Mouse (Mus musculus) adrenal gland, postnatal 10 days (tissue): ENCODE data around the gene Adgrl3. TPM values are rescaled to one million over a fixed set of nuclear protein-coding genes. Genes with fewer than 3 reads are reported as not detected.

ENCODE experiments used
- DNase-seq: peaks from one replicate; pipeline ENCODE4 v3.0.0; 2021; ENCODE audit warnings: mixed read lengths
- total RNA-seq, 2 experiments: library from RNA; stranded (reverse); gene quantifications; 2 replicates each; pipeline ENCODE4 v1.2.3; 2021

Adgrl3 gene
- total RNA-seq, 2 experiments from 2014 or later = 8.8 to 17.0 TPM

- no peak for DNase-seq
Observed at GRCm38 (mm10) chr5:81248724-81249123, 228.8 kb downstream of the Adgrl3 start.

GRCm38 (mm10) chr5:81256091-81256490, 236.2 kb downstream of the Adgrl3 start:
- DNase-seq = no peak

- DNase-seq = no peak
Observed at GRCm38 (mm10) chr5:81269689-81270088, 249.8 kb downstream of the Adgrl3 start.

- no peak for DNase-seq
Observed at GRCm38 (mm10) chr5:81275346-81276047, 255.6 kb downstream of the Adgrl3 start.

GRCm38 (mm10) chr5:81279246-81279645, 259.3 kb downstream of the Adgrl3 start:
- no peak for DNase-seq

GRCm38 (mm10) chr5:81285643-81286042, 265.7 kb downstream of the Adgrl3 start:
- no peak for DNase-seq

GRCm38 (mm10) chr5:81301874-81302273, 281.9 kb downstream of the Adgrl3 start:
- DNase-seq = no peak

- no peak for DNase-seq
Observed at GRCm38 (mm10) chr5:81317406-81318112, 297.6 kb downstream of the Adgrl3 start.

GRCm38 (mm10) chr5:81321276-81321934, 301.5 kb downstream of the Adgrl3 start:
- DNase-seq = no peak

- no peak for DNase-seq
Observed at GRCm38 (mm10) chr5:81322064-81322463, 302.1 kb downstream of the Adgrl3 start.

- DNase-seq = no peak
Observed at GRCm38 (mm10) chr5:81326916-81327315, 307.0 kb downstream of the Adgrl3 start.

- DNase-seq = no peak
Observed at GRCm38 (mm10) chr5:81327392-81327791, 307.5 kb downstream of the Adgrl3 start.

GRCm38 (mm10) chr5:81329571-81329971, 309.6 kb downstream of the Adgrl3 start:
- no peak for DNase-seq

- peak; percentile 25 for DNase-seq
Observed at GRCm38 (mm10) chr5:81344330-81344729, 324.4 kb downstream of the Adgrl3 start.

GRCm38 (mm10) chr5:81345096-81345435, 325.1 kb downstream of the Adgrl3 start:
- DNase-seq = no peak

GRCm38 (mm10) chr5:81345436-81346131, 325.6 kb downstream of the Adgrl3 start:
- no peak for DNase-seq

GRCm38 (mm10) chr5:81347571-81347970, 327.6 kb downstream of the Adgrl3 start:
- DNase-seq = no peak

GRCm38 (mm10) chr5:81359560-81359959, 339.6 kb downstream of the Adgrl3 start:
- DNase-seq = no peak

GRCm38 (mm10) chr5:81364198-81364643, 344.3 kb downstream of the Adgrl3 start:
- DNase-seq = peak; percentile 3

GRCm38 (mm10) chr5:81365250-81365649, 345.3 kb downstream of the Adgrl3 start:
- DNase-seq = no peak

- DNase-seq = no peak
Observed at GRCm38 (mm10) chr5:81370126-81370850, 350.4 kb downstream of the Adgrl3 start.

GRCm38 (mm10) chr5:81375992-81376391, 356.1 kb downstream of the Adgrl3 start:
- DNase-seq = peak; percentile 10
